Mouse (Mus musculus): ENCODE data around the gene Exoc8.

DNA sequence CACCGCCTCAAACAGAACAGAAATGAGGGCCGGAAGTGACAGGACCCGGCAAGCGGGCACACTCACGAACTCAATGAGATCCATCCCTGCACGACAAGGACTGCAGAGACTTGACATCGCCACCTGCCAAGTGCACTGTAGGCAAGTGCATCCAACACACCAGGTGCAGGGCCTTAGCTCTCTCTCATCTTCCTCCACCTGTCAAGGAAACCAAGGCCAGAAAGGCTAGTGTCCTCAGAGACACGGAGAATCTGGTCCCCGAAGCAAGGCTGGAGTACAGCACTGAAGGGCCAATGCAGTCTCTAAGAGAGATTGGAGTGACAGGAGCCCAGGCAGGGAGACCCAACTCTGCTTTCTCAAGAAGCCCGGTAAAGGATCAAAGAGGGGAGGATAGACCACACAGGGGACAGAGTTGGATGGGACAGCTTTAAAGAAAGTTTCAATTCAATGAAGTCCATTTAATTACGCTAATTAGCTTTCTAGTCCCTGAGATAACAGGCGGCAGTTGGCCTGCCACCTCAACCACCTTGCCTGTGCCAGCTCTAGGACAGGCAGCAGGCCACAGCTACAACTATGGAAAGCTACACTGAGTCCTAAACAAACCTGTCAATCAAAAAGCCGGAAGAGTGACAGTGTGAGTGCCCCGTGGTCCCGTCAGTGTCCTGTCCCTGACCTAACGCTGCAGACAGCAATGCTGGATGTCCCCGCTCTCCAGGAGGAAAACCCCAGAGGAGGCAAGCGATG, 20.4 kb upstream of the Exoc8 start:
- TF ChIP-seq CTCF (conservative IDR thresholded peaks at IDR 0.05; ENCODE audit: low read length) (no peak), POU5F1 (IDR thresholded peaks at IDR 0.05; ENCODE audit: borderline replicate concordance, low read length) (no peak), NANOG (IDR thresholded peaks at IDR 0.05; ENCODE audit: borderline replicate concordance, low read length) (no peak)

Measured in E14TG2a.4 (cell line).